Mouse (Mus musculus): Measurements from ENCODE around the gene Abcg8. TPM values are rescaled to one million over a fixed set of nuclear protein-coding genes. Genes with fewer than 3 reads are reported as not detected.

The Abcg8 gene
- total and polyA plus RNA-seq, 3 experiments: not detected

DNA sequence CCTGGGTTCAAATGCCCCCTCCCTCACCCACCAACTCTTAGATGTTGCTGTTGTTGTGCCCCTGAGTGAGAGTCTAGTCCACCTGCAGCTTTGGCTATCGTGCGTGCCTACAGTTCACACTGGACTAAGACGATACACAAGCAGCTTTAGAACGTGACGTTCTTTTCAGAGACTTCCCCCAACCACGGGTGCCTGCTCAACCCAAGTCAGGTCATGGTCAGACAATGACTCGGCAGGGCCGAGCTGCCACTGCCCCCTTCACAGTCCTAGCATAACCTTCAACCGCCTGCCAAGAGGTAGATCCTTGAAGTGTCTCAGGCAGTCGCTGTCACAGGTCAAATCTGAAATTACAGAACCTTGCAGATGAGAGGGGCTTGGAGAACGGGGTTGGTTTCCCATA, 12.7 kb downstream of the Abcg8 start:
- Histone ChIP-seq H3K27me3 (ENCODE audit: control insufficient read depth, insufficient read depth, low read length) (no peaks in the 10 kb centered on the region), H3K4me3 (no peak overlapping the region), H3K4me1 (ENCODE audit: control insufficient read depth, insufficient read depth, low read length) (no peaks in the 10 kb centered on the region), H3K36me3 (ENCODE audit: control insufficient read depth, insufficient read depth, low read length) (no peaks in the 10 kb centered on the region), H3K27ac (no peak overlapping the region), H3K9ac (ENCODE audit: low read depth, low read length) (no peak overlapping the region), H3K79me2 (replicated peaks; ENCODE audit: control insufficient read depth, insufficient read depth, low read length) (no peaks in the 10 kb centered on the region)
- DNase-seq: no peak
- intact Hi-C loops (cut with DNase I): no loop called here
- WGBS: 78% methylated on average over 11 of the region's 11 CpGs
- TF ChIP-seq EP300 (IDR thresholded peaks at IDR 0.05; ENCODE audit: insufficient read depth, low read depth, low read length) (no peak), CTCF (IDR thresholded peaks at IDR 0.05) (no peak), POLR2A (IDR thresholded peaks at IDR 0.05; ENCODE audit: insufficient read depth, low read depth, low read length) (no peak)

DNA sequence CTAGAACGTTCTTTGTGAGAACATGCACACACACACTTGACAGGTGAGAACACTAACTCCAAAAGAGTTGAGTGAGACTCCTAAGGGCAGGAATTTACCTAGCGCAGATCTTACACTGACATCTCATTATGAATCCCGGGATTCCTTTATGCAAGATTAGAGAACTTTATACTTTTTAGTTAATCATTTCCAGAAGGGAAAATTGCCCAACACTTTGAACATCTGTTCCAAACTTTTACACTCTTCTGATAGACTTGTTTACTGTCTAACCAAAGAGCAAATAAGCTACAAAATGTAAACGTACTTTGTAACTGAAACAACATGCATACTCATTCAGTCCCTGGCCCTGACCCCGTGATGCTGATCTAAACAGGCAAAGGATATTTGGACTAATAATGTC, 13.2 kb downstream of the Abcg8 start:
- Histone ChIP-seq H3K9ac (ENCODE audit: low read depth, low read length) (no peak overlapping the region), H3K27me3 (ENCODE audit: control insufficient read depth, insufficient read depth, low read length) (no peaks in the 10 kb centered on the region), H3K4me3 (no peak overlapping the region), H3K36me3 (ENCODE audit: control insufficient read depth, insufficient read depth, low read length) (no peaks in the 10 kb centered on the region), H3K27ac (no peak overlapping the region), H3K79me2 (replicated peaks; ENCODE audit: control insufficient read depth, insufficient read depth, low read length) (no peaks in the 10 kb centered on the region), H3K4me1 (ENCODE audit: control insufficient read depth, insufficient read depth, low read length) (no peaks in the 10 kb centered on the region)
- TF ChIP-seq CTCF (IDR thresholded peaks at IDR 0.05) (no peak), POLR2A (IDR thresholded peaks at IDR 0.05; ENCODE audit: insufficient read depth, low read depth, low read length) (no peak), EP300 (IDR thresholded peaks at IDR 0.05; ENCODE audit: insufficient read depth, low read depth, low read length) (no peak)
- WGBS: 74% methylated on average over 5 of the region's 5 CpGs
- intact Hi-C loops (cut with DNase I): no loop called here
- DNase-seq: no peak

DNA sequence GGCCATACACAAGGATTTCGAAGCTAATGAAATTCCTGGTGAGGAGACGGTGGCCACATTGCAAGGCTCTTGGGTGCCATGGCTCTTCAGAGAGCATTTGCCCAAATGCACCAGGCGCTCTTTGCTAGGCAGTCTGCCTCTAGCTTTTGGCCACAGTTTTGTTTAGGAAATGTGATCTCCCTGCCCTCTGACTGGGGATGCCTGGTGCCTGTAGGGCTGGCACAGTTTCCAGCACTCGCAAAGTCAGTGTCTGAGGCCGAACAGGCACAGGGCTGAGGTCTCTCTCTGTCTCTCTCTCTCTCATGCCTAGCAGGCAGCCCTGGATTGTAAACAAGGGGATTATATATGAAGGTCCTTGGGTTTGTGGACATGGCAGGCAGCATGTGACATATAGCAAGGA, 14.0 kb downstream of the Abcg8 start:
- no peak overlapping the region for H3K27ac ChIP-seq
- H3K79me2 ChIP-seq (replicated peaks; ENCODE audit: control insufficient read depth, insufficient read depth, low read length): no peaks in the 10 kb centered on the region
- intact Hi-C loops (cut with DNase I): no loop called here
- H3K27me3 ChIP-seq (ENCODE audit: control insufficient read depth, insufficient read depth, low read length): no peaks in the 10 kb centered on the region
- H3K4me3 ChIP-seq: no peak overlapping the region
- DNase-seq: no peak
- WGBS: 73% methylated on average over 5 of the region's 5 CpGs
- no peaks in the 10 kb centered on the region for H3K36me3 ChIP-seq (ENCODE audit: control insufficient read depth, insufficient read depth, low read length)
- no peaks in the 10 kb centered on the region for H3K4me1 ChIP-seq (ENCODE audit: control insufficient read depth, insufficient read depth, low read length)
- TF ChIP-seq EP300 (IDR thresholded peaks at IDR 0.05; ENCODE audit: insufficient read depth, low read depth, low read length) (no peak), POLR2A (IDR thresholded peaks at IDR 0.05; ENCODE audit: insufficient read depth, low read depth, low read length) (no peak), CTCF (IDR thresholded peaks at IDR 0.05) (no peak)
- H3K9ac ChIP-seq (ENCODE audit: low read depth, low read length): no peak overlapping the region

DNA sequence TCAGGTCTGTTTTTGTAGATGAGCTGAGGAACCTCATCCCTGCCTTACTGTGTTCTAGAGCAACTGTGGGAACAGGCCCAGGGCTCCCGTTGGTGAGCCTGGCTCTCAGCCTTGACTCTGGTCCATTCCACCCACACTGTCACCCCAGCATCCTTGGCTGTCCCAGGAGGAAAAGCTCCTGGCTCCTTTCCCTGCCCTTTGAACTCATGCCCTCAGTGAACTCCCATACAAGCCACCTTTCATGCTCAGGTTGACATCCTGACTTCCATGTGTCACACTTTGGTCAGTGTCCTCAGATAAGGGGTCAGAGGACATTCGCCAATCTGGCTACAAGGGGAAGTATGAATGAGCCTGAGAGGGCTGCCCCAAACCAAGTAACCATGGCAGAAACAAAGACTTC, 17.6 kb downstream of the Abcg8 start:
- Histone ChIP-seq H3K36me3 (ENCODE audit: control insufficient read depth, insufficient read depth, low read length) (no peaks in the 10 kb centered on the region), H3K4me1 (ENCODE audit: control insufficient read depth, insufficient read depth, low read length) (no peaks in the 10 kb centered on the region), H3K79me2 (replicated peaks; ENCODE audit: control insufficient read depth, insufficient read depth, low read length) (no peaks in the 10 kb centered on the region), H3K9ac (ENCODE audit: low read depth, low read length) (no peak overlapping the region), H3K27ac (no peak overlapping the region), H3K4me3 (no peak overlapping the region), H3K27me3 (ENCODE audit: control insufficient read depth, insufficient read depth, low read length) (no peaks in the 10 kb centered on the region)
- 46% methylated on average over 2 of the region's 2 CpGs for WGBS
- DNase-seq: no peak
- TF ChIP-seq POLR2A (IDR thresholded peaks at IDR 0.05; ENCODE audit: insufficient read depth, low read depth, low read length) (no peak), EP300 (IDR thresholded peaks at IDR 0.05; ENCODE audit: insufficient read depth, low read depth, low read length) (no peak), CTCF (IDR thresholded peaks at IDR 0.05) (no peak)
- intact Hi-C loops (cut with DNase I): no loop called here

DNA sequence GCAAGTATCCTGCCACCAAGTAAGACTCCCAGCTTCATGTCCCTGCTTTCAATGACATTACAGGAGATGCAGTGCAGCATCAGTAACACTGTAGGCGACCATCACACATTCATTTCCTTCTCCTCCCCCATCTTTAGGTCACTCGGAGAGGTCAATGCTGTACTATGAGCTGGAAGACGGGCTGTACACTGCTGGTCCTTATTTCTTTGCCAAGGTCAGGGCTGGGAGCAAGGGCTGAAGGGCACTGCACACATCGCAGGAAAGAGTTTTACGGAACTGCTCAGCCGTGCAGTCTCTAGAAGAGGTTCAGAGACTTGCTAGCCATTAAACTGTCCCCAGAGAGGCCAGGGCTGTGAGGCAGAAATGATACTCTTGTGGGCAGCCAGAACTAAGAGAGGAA, 20.4 kb downstream of the Abcg8 start:
- 60% methylated on average over 6 of the region's 6 CpGs for WGBS

DNA sequence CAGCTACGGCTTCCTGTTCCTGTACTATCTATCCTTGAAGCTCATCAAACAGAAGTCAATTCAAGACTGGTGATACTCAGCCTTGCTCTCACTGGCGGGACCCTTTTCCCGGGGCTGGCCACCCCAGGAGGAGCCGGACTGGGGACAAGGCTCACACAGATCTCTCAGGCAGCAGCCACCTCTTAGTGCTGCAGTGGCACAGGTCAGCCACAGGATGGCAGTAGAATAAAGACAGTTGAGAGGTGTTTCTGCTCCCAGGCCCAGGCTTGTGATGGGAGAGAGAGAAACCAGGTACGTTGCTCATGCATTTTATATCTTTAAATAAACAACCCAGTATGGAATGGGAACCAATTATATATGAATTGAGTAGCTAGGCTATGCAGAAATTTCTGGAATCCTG, 22.6 kb downstream of the Abcg8 start:
- intact Hi-C loops (cut with DNase I): no loop called here
- no peak overlapping the region for H3K9ac ChIP-seq (ENCODE audit: low read depth, low read length)

More for the DNA sequence above, 20.4 kb downstream of the Abcg8 start:
- intact Hi-C loops (cut with DNase I): no loop called here
- Histone ChIP-seq H3K4me1 (ENCODE audit: control insufficient read depth, insufficient read depth, low read length) (no peaks in the 10 kb centered on the region), H3K9ac (ENCODE audit: low read depth, low read length) (no peak overlapping the region), H3K27me3 (ENCODE audit: control insufficient read depth, insufficient read depth, low read length) (no peaks in the 10 kb centered on the region), H3K27ac (no peak overlapping the region), H3K4me3 (no peak overlapping the region), H3K79me2 (replicated peaks; ENCODE audit: control insufficient read depth, insufficient read depth, low read length) (no peaks in the 10 kb centered on the region), H3K36me3 (ENCODE audit: control insufficient read depth, insufficient read depth, low read length) (no peaks in the 10 kb centered on the region)
- TF ChIP-seq EP300 (IDR thresholded peaks at IDR 0.05; ENCODE audit: insufficient read depth, low read depth, low read length): no peak
- no peak for TF ChIP-seq CTCF (IDR thresholded peaks at IDR 0.05)
- no peak for TF ChIP-seq POLR2A (IDR thresholded peaks at IDR 0.05; ENCODE audit: insufficient read depth, low read depth, low read length)
- DNase-seq: no peak

More for the DNA sequence above, 22.6 kb downstream of the Abcg8 start:
- Histone ChIP-seq H3K79me2 (replicated peaks; ENCODE audit: control insufficient read depth, insufficient read depth, low read length) (no peaks in the 10 kb centered on the region), H3K36me3 (ENCODE audit: control insufficient read depth, insufficient read depth, low read length) (no peaks in the 10 kb centered on the region), H3K4me1 (ENCODE audit: control insufficient read depth, insufficient read depth, low read length) (no peaks in the 10 kb centered on the region), H3K27me3 (ENCODE audit: control insufficient read depth, insufficient read depth, low read length) (no peaks in the 10 kb centered on the region), H3K4me3 (no peak overlapping the region), H3K27ac (no peak overlapping the region)
- WGBS: 21% methylated on average over 5 of the region's 5 CpGs
- no peak for TF ChIP-seq POLR2A (IDR thresholded peaks at IDR 0.05; ENCODE audit: insufficient read depth, low read depth, low read length)
- peak; percentile 93 for TF ChIP-seq CTCF (IDR thresholded peaks at IDR 0.05)
- 0 out of 2 replicates have a peak, but pooled peaks have one; percentile 21 for TF ChIP-seq EP300 (IDR thresholded peaks at IDR 0.05; ENCODE audit: insufficient read depth, low read depth, low read length)
- DNase-seq: peak; percentile 25 to 40
